Mouse (Mus musculus) heart, embryonic 11.5 days (tissue): ENCODE results near the gene Rhox3a. TPM values are rescaled to one million over a fixed set of nuclear protein-coding genes. Genes with fewer than 3 reads are reported as not detected.
"Not testable (repeated sequence)": the region's sequence is repeated elsewhere in the genome, so short reads cannot be mapped to it uniquely, and the experiment has no call there.

Experiments used
- ATAC-seq: fragments of 200-750 bp; cut with Nextera tagmentation; replicated peaks from 2 replicates; pipeline ENCODE4 v1.8.0; 2017; ENCODE audit warnings: moderate library complexity; ENCODE audit not compliant: insufficient number of reproducible peaks, low FRiP score, low TSS enrichment
- H3K27ac ChIP-seq: fragments of 300-500 bp; sonication (generic); 2 replicates; pipeline ENCODE4 v1.5.1; 2014; ENCODE audit warnings: mild to moderate bottlenecking, low read depth, low read length
- H3K27me3 ChIP-seq: fragments of 300-500 bp; sonication (generic); 2 replicates; pipeline ENCODE4 v1.6.1; 2014; ENCODE audit warnings: mild to moderate bottlenecking, low read length, mixed read lengths; ENCODE audit not compliant: control insufficient read depth, insufficient read depth
- H3K36me3 ChIP-seq: fragments of 300-500 bp; sonication (generic); 2 replicates; pipeline ENCODE4 v1.6.1; 2014; ENCODE audit warnings: mild to moderate bottlenecking, low read length, moderate library complexity, mixed read lengths; ENCODE audit not compliant: control insufficient read depth, insufficient read depth
- H3K4me1 ChIP-seq: fragments of 300-500 bp; sonication (generic); 2 replicates; pipeline ENCODE4 v1.6.1; 2014; ENCODE audit warnings: low read length; ENCODE audit not compliant: control insufficient read depth, insufficient read depth
- H3K4me2 ChIP-seq: fragments of 300-500 bp; sonication (generic); 2 replicates; pipeline ENCODE4 v1.6.1; 2014; ENCODE audit warnings: mild to moderate bottlenecking, moderate library complexity
- H3K4me3 ChIP-seq: fragments of 300-500 bp; sonication (generic); 2 replicates; pipeline ENCODE4 v1.5.1; 2014; ENCODE audit warnings: low read depth, low read length
- H3K9ac ChIP-seq: fragments of 300-500 bp; sonication (generic); 2 replicates; pipeline ENCODE4 v1.6.1; 2014; ENCODE audit warnings: mild to moderate bottlenecking, low read depth, low read length, moderate library complexity
- H3K9me3 ChIP-seq: fragments of 300-500 bp; sonication (generic); replicated peaks from 2 replicates; pipeline ENCODE4 v1.6.1; 2016; ENCODE audit warnings: low read length; ENCODE audit not compliant: control insufficient read depth
- WGBS: fragments of 180-500 bp; shearing (Covaris S2); extraction: QIAGEN DNeasy Blood & Tissue Kit; methylation state at CpG from one replicate; pipeline ENCODE4 v1.1.7; 2014; ENCODE audit not compliant: insufficient replicate concordance; 5-methylcytosine and 5-hydroxymethylcytosine counted together
- polyA plus RNA-seq: library from polyadenylated mRNA; unstranded; fragments of >200 nt; fragmentation: Nextera tagmentation; extraction: Ambion mirVana; gene quantifications from 2 replicates; pipeline ENCODE4 v1.2.1, GENCODE M21; 2014

Rhox3a gene
- not detected in 2 replicates for polyA plus RNA-seq

GRCm38 (mm10) chrX:37249619-37250018 is at the start of gene Rhox3a:
Gene Rhox3a (plus strand): TSS chrX:37249919.
- 86% methylated on average over 1 of the region's 3 CpGs for WGBS
- H3K9me3 ChIP-seq, H3K4me1 ChIP-seq, H3K27me3 ChIP-seq, H3K4me2 ChIP-seq, H3K27ac ChIP-seq, ATAC-seq, H3K9ac ChIP-seq, H3K4me3 ChIP-seq, H3K36me3 ChIP-seq: not testable (repeated sequence)

DNA sequence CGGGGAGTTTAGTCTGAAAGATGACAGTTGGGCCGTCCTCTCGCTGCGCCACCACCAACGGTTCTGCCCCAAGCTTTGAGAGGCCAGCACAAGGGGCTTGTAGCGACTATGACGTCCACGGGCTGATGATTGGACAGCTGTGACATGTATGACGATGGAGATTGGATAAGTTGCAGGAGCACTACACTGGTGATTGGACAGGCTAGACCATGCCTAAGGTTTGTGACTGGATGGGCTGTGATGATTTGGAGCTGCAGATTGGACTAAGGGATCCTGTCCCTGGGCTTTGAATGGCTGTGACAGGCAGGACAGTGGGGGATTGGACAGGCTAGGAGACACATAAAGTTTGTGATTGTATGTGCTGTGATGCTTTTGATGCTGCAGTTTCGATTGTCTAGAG is 38.8 kb upstream of the Rhox3a start, which contains the start of gene Gm9:
Gene Gm9 (minus strand): TSS at position 101 of the 400 bp plus-strand sequence.
- no peaks in the 10 kb centered on the region for H3K36me3 ChIP-seq
- no peak for ATAC-seq
- H3K27me3 ChIP-seq = no peaks in the 10 kb centered on the region
- H3K4me3 ChIP-seq = no peak within 1 kb of the TSS
- H3K27ac ChIP-seq = no peak within 1 kb of the TSS
- H3K9me3 ChIP-seq = no peaks in the 10 kb centered on the region
- WGBS = 72% methylated on average over 10 of the region's 10 CpGs
- H3K4me1 ChIP-seq = no peaks in the 10 kb centered on the region
- H3K9ac ChIP-seq = no peak within 1 kb of the TSS
- no peak within 1 kb of the TSS for H3K4me2 ChIP-seq

DNA sequence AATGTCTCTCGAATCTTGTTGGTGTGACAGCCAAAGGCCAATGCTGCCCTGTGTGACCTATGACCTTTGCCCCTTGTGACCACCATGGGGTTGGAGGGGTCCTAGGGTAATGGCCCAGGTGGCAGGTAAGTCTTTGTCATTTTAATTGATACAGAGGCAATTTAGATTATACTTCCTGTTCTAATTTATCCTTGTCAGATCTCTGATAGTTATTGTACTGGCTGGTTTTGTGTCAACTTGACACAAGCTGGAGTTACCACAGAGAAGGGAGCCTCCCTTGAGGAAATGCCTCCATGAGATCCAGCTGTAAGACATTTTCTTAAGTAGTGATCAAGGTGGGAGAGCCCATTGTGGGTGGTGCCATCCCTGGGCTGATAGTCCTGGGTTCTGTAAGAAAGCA is 27.6 kb upstream of the Rhox3a start, which contains the start of gene Rhox1:
Gene Rhox1 (minus strand): TSS at position 101 of the 400 bp plus-strand sequence.
- H3K4me2 ChIP-seq, H3K36me3 ChIP-seq, H3K9ac ChIP-seq, H3K4me3 ChIP-seq, H3K27me3 ChIP-seq, H3K9me3 ChIP-seq, H3K27ac ChIP-seq, ATAC-seq, H3K4me1 ChIP-seq: not testable (repeated sequence)
- 73% methylated on average over 1 of the region's 1 CpGs for WGBS

DNA sequence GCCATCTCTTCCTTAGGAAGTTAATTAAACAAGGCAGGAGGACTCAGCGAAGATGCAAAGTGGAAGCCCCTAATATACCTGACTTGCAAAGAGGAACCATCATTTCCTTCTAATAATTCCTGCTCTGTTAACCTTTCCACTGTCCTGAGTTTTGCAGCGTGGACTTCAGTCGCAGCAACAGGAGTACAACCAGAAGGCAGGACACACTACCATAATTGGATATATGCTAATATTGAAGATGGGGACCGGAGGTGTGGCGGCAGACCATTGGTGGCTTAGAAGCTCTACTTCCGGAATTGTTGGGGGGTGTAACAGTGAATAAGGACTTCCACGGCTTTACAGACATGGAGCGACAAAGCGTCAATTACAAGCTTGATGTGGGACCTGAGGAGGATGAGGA is 5.0 kb upstream of the Rhox3a start, which contains the start of gene Rhox2a:
Gene Rhox2a (plus strand): TSS at position 301 of the 400 bp plus-strand sequence.
- H3K4me1 ChIP-seq, H3K27me3 ChIP-seq, H3K9me3 ChIP-seq, ATAC-seq, H3K36me3 ChIP-seq, H3K4me3 ChIP-seq, H3K9ac ChIP-seq, H3K27ac ChIP-seq, H3K4me2 ChIP-seq: not testable (repeated sequence)
- WGBS = no CpG with 5 or more reads among the region's 9 CpGs

GRCm38 (mm10) chrX:37265038-37265437 is 15.3 kb downstream of the Rhox3a start, which contains the start of gene Rhox4a:
Gene Rhox4a (plus strand): TSS chrX:37265338.
- H3K27ac ChIP-seq, ATAC-seq, H3K4me2 ChIP-seq, H3K27me3 ChIP-seq, H3K4me3 ChIP-seq, H3K36me3 ChIP-seq, H3K9me3 ChIP-seq, H3K9ac ChIP-seq, H3K4me1 ChIP-seq: not testable (repeated sequence)
- 90% methylated on average over 11 of the region's 19 CpGs for WGBS

Other genes with a start within 250 kb of the Rhox3a start
- 1.1 and 1.2 TPM in 2 replicates for gene Sowahd, start 201.1 kb upstream of the Rhox3a start, polyA plus RNA-seq
- 410 and 450 TPM in 2 replicates for gene Rpl39, start 164.5 kb upstream of the Rhox3a start, polyA plus RNA-seq
- gene Upf3b, start 139.6 kb upstream of the Rhox3a start, polyA plus RNA-seq = 15.0 and 16.2 TPM in 2 replicates
- 14.3 and 17.1 TPM in 2 replicates for gene Nkap, start 123.1 kb upstream of the Rhox3a start, polyA plus RNA-seq
- gene Akap14, start 81.1 kb upstream of the Rhox3a start, polyA plus RNA-seq = 0.11 TPM in 1 of 2 replicates, not detected in the other
- 553 and 620 TPM in 2 replicates for gene Ndufa1, start 58.8 kb upstream of the Rhox3a start, polyA plus RNA-seq
- 7.3 and 7.9 TPM in 2 replicates for gene Rnf113a1, start 58.7 kb upstream of the Rhox3a start, polyA plus RNA-seq
- gene Gm9, start 38.9 kb upstream of the Rhox3a start, polyA plus RNA-seq = not detected in 2 replicates
- not detected in 2 replicates for gene Rhox1, start 27.7 kb upstream of the Rhox3a start, polyA plus RNA-seq
- gene Rhox2a, start 4.9 kb upstream of the Rhox3a start, polyA plus RNA-seq = not detected in 2 replicates
- not detected in 2 replicates for gene Rhox4a, start 15.4 kb downstream of the Rhox3a start, polyA plus RNA-seq
- gene Rhox3a2, start 130.1 kb downstream of the Rhox3a start, polyA plus RNA-seq = not detected in 2 replicates
- 0.17 and 0.42 TPM in 2 replicates for gene Rhox4a2, start 140.9 kb downstream of the Rhox3a start, polyA plus RNA-seq
- not detected in 2 replicates for gene Rhox2b, start 162.1 kb downstream of the Rhox3a start, polyA plus RNA-seq
- gene Rhox4b, start 182.6 kb downstream of the Rhox3a start, polyA plus RNA-seq = not detected in 2 replicates
- not detected in 2 replicates for gene Rhox2c, start 203.8 kb downstream of the Rhox3a start, polyA plus RNA-seq
- not detected in 2 replicates for gene Rhox3c, start 208.7 kb downstream of the Rhox3a start, polyA plus RNA-seq
- not detected in 2 replicates for gene Rhox4c, start 230.4 kb downstream of the Rhox3a start, polyA plus RNA-seq
- gene Rhox2d, start 243.5 kb downstream of the Rhox3a start, polyA plus RNA-seq = not detected in 2 replicates